Mouse (Mus musculus) bone marrow macrophage, adult 2 months (primary cell): ENCODE data around the gene 2210011C24Rik.

Experiments
- CTCF ChIP-seq: IDR thresholded peaks from 2 replicates; pipeline ENCODE4 v1.5.1; 2012; ENCODE audit warnings: low read depth, mild to moderate bottlenecking, low read length, moderate library complexity
- POLR2A ChIP-seq: IDR thresholded peaks from 2 replicates; pipeline ENCODE4 v1.6.1; 2012; ENCODE audit warnings: mild to moderate bottlenecking, low read depth, low read length, borderline replicate concordance

DNA sequence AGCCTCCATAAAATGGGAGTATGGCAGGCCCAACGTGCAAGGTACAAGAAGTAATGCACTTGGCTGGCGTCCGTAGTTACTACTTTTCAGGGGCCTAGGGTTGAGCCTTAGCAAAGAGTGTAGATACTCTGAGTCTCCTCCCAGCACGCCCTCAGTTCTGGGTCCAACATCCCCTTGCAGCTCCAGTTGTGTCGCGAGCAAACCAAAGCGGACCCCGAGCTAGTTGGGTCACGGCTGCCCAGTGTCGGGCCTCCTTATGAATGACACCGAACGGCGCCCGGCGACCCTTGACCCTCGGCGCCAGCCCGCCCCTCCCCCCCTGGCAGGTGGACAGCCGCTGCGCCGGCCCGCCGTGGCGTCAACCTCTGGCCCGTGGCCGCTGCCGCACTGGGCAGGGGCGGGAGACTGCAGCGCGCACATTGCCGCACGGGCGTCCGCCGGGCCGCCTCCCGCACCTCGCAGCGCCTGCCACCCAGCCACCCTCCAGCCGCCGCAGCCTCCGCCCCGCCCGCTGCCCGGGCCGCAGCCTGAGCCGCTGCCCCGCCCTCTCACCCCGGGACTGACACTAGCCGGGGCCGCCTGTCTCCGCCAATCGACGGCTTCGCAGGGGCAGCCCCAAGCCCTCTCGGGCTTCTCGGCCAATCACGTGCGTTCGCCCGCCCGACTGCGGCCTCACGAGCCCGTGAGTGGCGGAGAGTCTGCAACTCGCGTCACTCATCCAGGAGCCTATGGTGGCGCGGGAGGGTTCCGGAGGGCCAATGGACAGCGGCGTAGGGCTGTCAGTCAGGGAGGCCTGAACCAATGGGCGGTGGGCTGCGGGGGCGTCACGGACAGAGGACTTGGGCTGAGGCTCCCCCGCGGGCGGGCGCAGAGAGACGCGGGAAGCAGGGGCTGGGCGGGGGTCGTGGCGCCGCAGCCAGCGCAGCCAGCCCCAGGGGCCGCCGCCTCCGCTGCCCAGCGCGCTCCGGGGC is 39.5 kb downstream of the 2210011C24Rik start, which contains the start of gene Prkaca:
- TF ChIP-seq CTCF (no peak), POLR2A (no peak)
